Mouse (Mus musculus) ovary, postnatal 14 days (tissue): ENCODE measurements around the gene Krtap5-1.
"Not testable (repeated sequence)": the region's sequence is repeated elsewhere in the genome, so short reads cannot be mapped to it uniquely, and the experiment has no call there.

ENCODE experiments used
- DNase-seq: peaks from one replicate; pipeline ENCODE4 v3.0.0; 2022; ENCODE audit warnings: low spot score

Gene Krtap5-1

GRCm38 (mm10) chr7:142297018-142297417, at the start of gene Krtap5-1:
TSS of gene Krtap5-1 (minus strand) at chr7:142297118.
- DNase-seq, result not testable (repeated sequence)

- DNase-seq, result no peak
These were observed 45.3 kb upstream of the Krtap5-1 start for GRCm38 (mm10) chr7:142342247-142342640.

- DNase-seq, result no peak
These were observed 44.8 kb upstream of the Krtap5-1 start for GRCm38 (mm10) chr7:142341564-142342246.

- no peak for DNase-seq
These were observed 43.5 kb upstream of the Krtap5-1 start for GRCm38 (mm10) chr7:142340269-142340970.

GRCm38 (mm10) chr7:142335151-142335550, 38.2 kb upstream of the Krtap5-1 start:
- no peak for DNase-seq

- DNase-seq, result peak; percentile 85
These were observed 37.3 kb upstream of the Krtap5-1 start for GRCm38 (mm10) chr7:142334246-142334645.

- DNase-seq, result not testable (repeated sequence)
These were observed 35.8 kb upstream of the Krtap5-1 start for GRCm38 (mm10) chr7:142332741-142333140.

- DNase-seq, result no peak
These were observed 34.4 kb upstream of the Krtap5-1 start for GRCm38 (mm10) chr7:142331281-142331680.

GRCm38 (mm10) chr7:142330271-142330724, 33.4 kb upstream of the Krtap5-1 start:
- peak; percentile 34 for DNase-seq

- no peak for DNase-seq
These were observed 31.6 kb upstream of the Krtap5-1 start for GRCm38 (mm10) chr7:142328507-142328906.

- no peak for DNase-seq
These were observed 30.0 kb upstream of the Krtap5-1 start for GRCm38 (mm10) chr7:142326714-142327445.

GRCm38 (mm10) chr7:142323396-142324117, 26.6 kb upstream of the Krtap5-1 start:
- DNase-seq, result no peak

- no peak for DNase-seq
These were observed 25.7 kb upstream of the Krtap5-1 start for GRCm38 (mm10) chr7:142322641-142323040.

- DNase-seq, result not testable (repeated sequence)
These were observed 24.9 kb upstream of the Krtap5-1 start for GRCm38 (mm10) chr7:142321637-142322306.

- DNase-seq, result no peak
These were observed 24.0 kb upstream of the Krtap5-1 start for GRCm38 (mm10) chr7:142320906-142321305.

- DNase-seq, result no peak
These were observed 22.2 kb upstream of the Krtap5-1 start for GRCm38 (mm10) chr7:142319124-142319523.

GRCm38 (mm10) chr7:142317216-142317615, 20.3 kb upstream of the Krtap5-1 start:
- DNase-seq, result no peak

GRCm38 (mm10) chr7:142316558-142316957, 19.6 kb upstream of the Krtap5-1 start:
- peak; percentile 29 for DNase-seq

GRCm38 (mm10) chr7:142314600-142315285, 17.8 kb upstream of the Krtap5-1 start:
- no peak for DNase-seq

- DNase-seq, result not testable (repeated sequence)
These were observed 7.0 kb upstream of the Krtap5-1 start for GRCm38 (mm10) chr7:142303929-142304328.

GRCm38 (mm10) chr7:142303249-142303648, 6.3 kb upstream of the Krtap5-1 start, which contains the start of gene Krtap5-4:
TSS of gene Krtap5-4 (plus strand) at chr7:142303549.
- no peak for DNase-seq
